Mouse (Mus musculus) hindbrain, embryonic 10.5 days (tissue): ENCODE measurements around the gene Arfgef2. TPM values are rescaled to one million over a fixed set of nuclear protein-coding genes. Genes with fewer than 3 reads are reported as not detected.

Source experiments
- DNase-seq: peaks from one replicate; pipeline ENCODE4 v3.0.0-alpha.2; 2017; ENCODE audit warnings: low spot score
- H3K27ac ChIP-seq: fragments of 300-500 bp; sonication (generic); 2 replicates; pipeline ENCODE4 v1.5.1; 2016; ENCODE audit warnings: mild to moderate bottlenecking, moderate library complexity
- H3K27me3 ChIP-seq: fragments of 300-500 bp; sonication (generic); 2 replicates; pipeline ENCODE4 v1.6.1; 2016; ENCODE audit warnings: mild to moderate bottlenecking; ENCODE audit not compliant: poor library complexity, insufficient read depth, severe bottlenecking
- H3K36me3 ChIP-seq: fragments of 300-500 bp; sonication (generic); 2 replicates; pipeline ENCODE4 v1.6.1; 2016; ENCODE audit warnings: mild to moderate bottlenecking, moderate library complexity
- H3K4me1 ChIP-seq: fragments of 300-500 bp; sonication (generic); replicated peaks from 2 replicates; pipeline ENCODE4 v1.6.1; 2016; ENCODE audit warnings: mild to moderate bottlenecking
- H3K4me3 ChIP-seq: fragments of 300-500 bp; sonication (generic); 2 replicates; pipeline ENCODE4 v1.5.1; 2016; ENCODE audit warnings: mild to moderate bottlenecking, moderate library complexity
- H3K9me3 ChIP-seq: fragments of 300-500 bp; sonication (generic); 2 replicates; pipeline ENCODE4 v1.6.1; 2016; ENCODE audit warnings: mild to moderate bottlenecking, moderate library complexity
- WGBS: fragments of 180-500 bp; shearing (Covaris S2); methylation state at CpG from one replicate; pipeline ENCODE4 v1.1.7; 2016; 5-methylcytosine and 5-hydroxymethylcytosine counted together
- polyA plus RNA-seq: library from polyadenylated mRNA; unstranded; fragments of >200 nt; fragmentation: Nextera tagmentation; extraction: Ambion mirVana; gene quantifications from 2 replicates; pipeline ENCODE4 v1.2.1, GENCODE M21; 2016

Arfgef2 gene
- polyA plus RNA-seq, 1 experiment from 2014 or later: 4.9 TPM

DNA sequence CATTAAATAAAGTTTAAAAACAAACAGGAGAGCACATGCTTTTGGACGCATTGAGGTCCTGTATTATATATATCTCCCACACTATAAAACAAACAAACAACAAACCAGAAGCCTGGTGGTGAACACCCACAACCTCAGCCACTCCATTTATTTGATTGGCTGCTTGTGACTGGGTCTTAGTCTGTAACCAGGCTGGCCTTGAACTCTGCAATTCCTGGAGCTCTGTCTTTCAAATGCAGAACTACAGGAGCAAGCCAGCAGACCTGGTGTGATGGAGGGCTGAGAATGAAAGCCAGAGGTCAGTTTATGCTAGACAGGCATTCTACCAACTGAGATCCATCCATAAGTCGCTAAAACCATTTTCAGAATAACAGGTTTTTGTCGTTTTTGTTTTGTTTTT lies 94.4 kb downstream of the Arfgef2 start:
- Histone ChIP-seq H3K36me3 (peaks cover 3% of the 10 kb centered on the region), H3K4me3 (no peak overlapping the region), H3K9me3 (no peaks in the 10 kb centered on the region), H3K4me1 (no peaks in the 10 kb centered on the region), H3K27me3 (no peaks in the 10 kb centered on the region), H3K27ac (no peak overlapping the region)
- 66% methylated on average over 3 of the region's 3 CpGs for WGBS
- DNase-seq: no peak

DNA sequence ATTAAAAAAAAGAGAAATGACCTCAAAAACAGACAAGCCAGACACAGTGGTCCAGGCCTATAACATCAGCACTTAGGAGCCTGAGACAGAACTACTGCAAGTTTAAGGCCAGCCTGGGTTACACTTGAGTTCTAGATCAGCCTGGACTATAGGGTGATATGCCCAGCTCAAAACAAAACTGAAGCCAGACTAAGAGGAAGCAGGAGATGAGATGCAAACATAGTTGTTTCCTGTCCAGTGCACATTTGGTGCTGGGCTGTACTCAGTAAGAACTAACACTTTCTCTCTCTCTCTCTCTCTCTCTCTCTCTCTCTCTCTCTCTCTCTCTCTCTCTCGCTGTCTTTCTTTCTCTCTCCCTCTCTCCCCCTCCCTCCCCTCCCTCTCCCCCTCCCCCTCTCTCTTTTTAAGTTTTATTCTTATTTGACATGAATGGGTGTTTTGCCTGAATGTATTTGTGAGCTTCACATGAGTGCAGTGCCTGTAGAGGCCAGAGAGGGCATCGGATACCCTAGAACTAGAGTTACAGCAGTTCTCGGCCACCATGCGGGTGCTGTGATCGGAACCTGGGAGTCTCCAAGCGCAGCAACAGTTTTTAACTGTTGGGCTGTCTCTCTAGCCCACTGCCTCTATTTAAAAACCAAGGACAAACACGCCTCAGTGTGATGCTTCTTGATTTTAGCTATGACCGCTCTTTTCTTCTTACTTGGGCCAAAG lies 95.6 kb downstream of the Arfgef2 start:
- Histone ChIP-seq H3K4me1 (peaks cover 6% of the 10 kb centered on the region; the same call in 1 of the 2 replicates), H3K4me3 (no peak overlapping the region), H3K27ac (no peak overlapping the region), H3K36me3 (no peaks in the 10 kb centered on the region), H3K27me3 (no peaks in the 10 kb centered on the region), H3K9me3 (no peaks in the 10 kb centered on the region)
- DNase-seq: no peak
- WGBS: 83% methylated on average over 8 of the region's 8 CpGs

DNA sequence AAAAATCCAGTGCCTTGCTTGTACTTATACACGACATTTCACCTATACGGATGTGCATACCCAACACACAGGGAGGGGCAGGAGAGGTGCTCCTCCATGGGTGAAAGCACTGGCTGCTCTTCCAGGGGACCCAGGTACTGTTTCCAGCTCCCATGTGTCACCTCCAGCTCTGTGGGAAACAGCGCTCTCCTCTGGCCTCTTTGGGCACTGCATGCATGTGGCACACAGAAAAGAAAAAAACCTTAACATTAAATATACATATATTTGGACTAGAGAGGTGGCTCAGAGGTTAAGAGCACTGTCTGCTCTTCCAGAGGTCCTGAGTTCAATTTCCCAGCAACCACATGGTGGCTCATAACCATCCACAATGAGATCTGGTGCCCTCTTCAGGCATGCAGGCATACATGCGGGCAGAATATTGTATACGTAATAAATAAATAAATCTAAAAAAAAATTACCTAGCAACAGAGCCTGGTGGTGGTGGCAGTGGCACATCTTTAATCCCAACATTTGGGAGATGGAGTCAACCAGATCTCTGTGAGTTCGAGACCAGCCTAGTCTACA lies 98.4 kb downstream of the Arfgef2 start:
- Histone ChIP-seq H3K4me1 (peaks cover 16% of the 10 kb centered on the region), H3K9me3 (no peaks in the 10 kb centered on the region), H3K36me3 (peaks cover 7% of the 10 kb centered on the region), H3K27me3 (no peaks in the 10 kb centered on the region), H3K4me3 (no peak overlapping the region), H3K27ac (no peak overlapping the region)
- DNase-seq: no peak
- 92% methylated on average over 6 of the region's 6 CpGs for WGBS

DNA sequence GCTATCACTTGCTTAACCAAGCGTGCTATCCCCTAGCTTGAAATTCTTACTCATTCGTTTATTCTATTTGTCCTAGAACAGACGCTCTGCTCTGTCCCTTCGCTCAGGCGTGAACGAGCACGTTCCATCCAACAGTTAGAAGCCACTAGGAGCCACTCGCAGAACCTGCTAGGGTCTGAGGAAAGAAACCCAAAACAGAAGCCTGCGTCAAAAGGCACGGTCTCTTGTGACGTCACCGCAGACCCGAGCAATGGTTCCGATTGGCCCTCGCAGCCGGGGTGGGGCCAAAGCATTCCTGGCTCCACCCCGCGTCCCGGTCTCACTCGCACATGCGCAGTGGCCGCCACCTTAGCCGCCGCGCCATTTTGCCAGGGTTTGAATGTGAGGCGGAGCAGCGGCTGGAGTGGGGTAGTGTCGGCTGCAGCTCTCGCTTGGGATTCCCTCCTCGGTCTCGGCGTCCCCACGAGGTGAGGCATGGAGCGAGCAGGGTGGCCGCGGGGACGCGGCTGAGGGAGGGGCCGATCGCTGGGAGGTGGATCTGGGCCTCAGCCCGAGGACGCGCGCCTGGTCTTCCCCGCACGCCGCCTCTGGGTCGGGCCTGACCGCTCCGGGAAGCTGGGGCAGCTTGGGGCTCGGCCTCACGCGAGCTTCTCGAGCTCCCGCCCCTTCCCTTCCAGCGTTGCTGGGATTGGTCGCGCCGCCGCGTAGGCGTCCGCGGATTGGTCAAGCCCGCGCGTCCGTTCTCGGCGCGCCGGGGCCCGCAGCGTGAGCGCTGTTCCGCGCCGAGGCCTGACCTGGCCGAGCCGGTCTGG lies 100.5 kb downstream of the Arfgef2 start, which contains the start of gene Cse1l:
Gene Cse1l (plus strand): TSS at position 330 of the 812 bp plus-strand sequence.
- peak within 1 kb of the TSS; percentile 97 for H3K27ac ChIP-seq
- DNase-seq: peak; percentile 99
- H3K4me3 ChIP-seq: peak within 1 kb of the TSS; percentile 82
- peaks cover 23% of the 10 kb centered on the region for H3K36me3 ChIP-seq
- H3K4me1 ChIP-seq: peaks cover 16% of the 10 kb centered on the region
- no peaks in the 10 kb centered on the region for H3K9me3 ChIP-seq
- WGBS: under 1% methylated on average over 80 of the region's 80 CpGs
- no peaks in the 10 kb centered on the region for H3K27me3 ChIP-seq

DNA sequence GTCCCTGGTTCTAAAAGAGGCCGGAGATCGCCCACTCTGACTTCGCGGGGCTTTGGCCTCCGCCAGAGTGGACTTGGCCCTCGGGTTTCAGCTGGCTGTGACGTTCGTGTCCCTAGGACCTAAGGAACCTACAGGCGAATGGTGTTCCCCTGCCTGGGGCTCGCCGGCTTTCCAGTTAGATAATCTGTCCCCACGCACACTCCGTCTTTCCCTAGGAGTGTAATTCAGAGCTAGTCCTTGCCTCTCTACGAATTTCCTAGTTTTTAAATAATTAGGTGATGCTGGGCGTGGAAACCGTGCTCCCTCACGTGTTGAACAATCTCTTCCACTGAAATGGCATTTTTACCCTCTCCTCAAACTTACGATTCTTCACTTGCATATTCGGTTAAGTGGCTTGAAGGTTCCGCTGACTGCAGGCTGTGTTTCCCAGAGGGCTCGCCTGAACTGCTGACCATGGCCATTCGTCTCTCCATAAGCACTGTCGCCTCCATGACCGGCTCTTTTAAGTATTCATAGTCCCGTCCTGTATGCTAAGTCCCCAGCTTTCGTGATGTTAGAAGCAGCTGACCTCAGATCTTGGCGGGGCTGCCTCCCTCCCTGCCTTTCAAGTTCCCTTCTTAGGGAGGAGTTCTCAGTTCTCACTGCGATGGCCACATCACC lies 101.3 kb downstream of the Arfgef2 start:
- Histone ChIP-seq H3K4me1 (peaks cover 16% of the 10 kb centered on the region), H3K36me3 (peaks cover 27% of the 10 kb centered on the region), H3K9me3 (no peaks in the 10 kb centered on the region), H3K4me3 (peak overlapping the region; percentile 82), H3K27ac (peak overlapping the region; percentile 97), H3K27me3 (no peaks in the 10 kb centered on the region)
- WGBS: 2% methylated on average over 28 of the region's 28 CpGs
- peak; percentile 17 for DNase-seq

DNA sequence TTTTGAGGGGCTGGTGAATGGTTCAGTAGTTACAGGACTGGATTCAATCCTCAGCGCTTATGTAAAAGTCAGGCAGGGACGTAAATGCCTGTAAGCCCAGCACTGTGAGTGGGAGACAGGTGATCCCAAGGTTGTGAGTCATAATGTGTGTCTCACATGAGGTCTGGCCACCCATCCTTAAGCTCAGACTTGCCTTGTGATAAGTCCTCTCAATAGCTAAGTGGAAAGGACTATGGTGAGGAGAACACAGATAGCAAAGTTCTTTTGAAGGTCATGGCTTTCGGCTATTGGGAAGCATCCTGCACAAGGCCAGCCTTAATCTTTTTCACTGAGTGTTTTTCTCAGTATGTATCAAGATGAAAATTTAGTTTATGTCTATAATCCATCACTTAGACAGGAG lies 104.3 kb downstream of the Arfgef2 start:
- peaks cover 29% of the 10 kb centered on the region for H3K36me3 ChIP-seq
- H3K4me1 ChIP-seq: peaks cover 16% of the 10 kb centered on the region
- H3K27me3 ChIP-seq: no peaks in the 10 kb centered on the region
- no peaks in the 10 kb centered on the region for H3K9me3 ChIP-seq
- no peak for DNase-seq
- over 99% methylated on average over 3 of the region's 3 CpGs for WGBS
- no peak overlapping the region for H3K4me3 ChIP-seq
- H3K27ac ChIP-seq: no peak overlapping the region

DNA sequence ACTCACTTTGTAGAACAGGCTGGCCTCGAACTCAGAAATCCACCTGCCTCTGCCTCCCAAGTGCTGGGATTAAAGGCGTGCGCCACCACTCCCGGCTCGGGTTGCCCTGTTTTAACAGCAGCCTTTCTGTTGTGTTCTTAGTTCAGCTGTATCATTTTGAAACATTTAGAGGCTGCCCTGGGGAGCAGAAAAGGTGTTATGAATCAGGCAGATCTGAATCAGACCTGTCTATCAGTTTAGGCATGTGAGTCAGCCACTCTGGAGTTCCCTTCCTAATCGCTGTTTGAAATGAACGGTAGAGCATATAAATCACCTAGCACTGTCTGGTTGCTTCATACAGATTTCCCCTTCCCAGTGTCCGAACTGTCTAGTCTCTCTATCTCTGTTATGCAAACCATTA lies 105.1 kb downstream of the Arfgef2 start:
- WGBS: 94% methylated on average over 8 of the region's 8 CpGs
- Histone ChIP-seq H3K27ac (no peak overlapping the region), H3K36me3 (peaks cover 37% of the 10 kb centered on the region), H3K4me1 (peaks cover 12% of the 10 kb centered on the region), H3K9me3 (no peaks in the 10 kb centered on the region), H3K27me3 (no peaks in the 10 kb centered on the region), H3K4me3 (no peak overlapping the region)
- no peak for DNase-seq

DNA sequence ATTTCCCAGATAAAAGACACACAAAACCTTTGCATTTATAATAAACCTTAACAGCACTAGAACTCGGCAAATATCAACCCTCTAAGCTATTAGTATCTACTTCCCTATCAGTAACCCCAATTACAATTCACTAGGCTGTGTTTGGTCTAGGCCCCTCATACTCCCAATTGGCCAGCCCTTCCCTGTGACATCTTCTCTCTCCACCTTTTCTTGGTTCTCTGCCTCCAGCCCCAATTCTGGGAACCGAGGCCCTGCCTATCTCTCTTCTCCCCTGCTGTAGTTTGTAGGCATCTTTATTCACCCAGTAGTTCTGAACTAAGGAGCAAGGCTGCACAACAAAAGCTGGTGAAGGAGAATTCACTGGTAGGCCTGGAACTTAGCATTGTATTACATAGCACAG lies 118.6 kb downstream of the Arfgef2 start:
- peaks cover 100% of the 10 kb centered on the region for H3K36me3 ChIP-seq

DNA sequence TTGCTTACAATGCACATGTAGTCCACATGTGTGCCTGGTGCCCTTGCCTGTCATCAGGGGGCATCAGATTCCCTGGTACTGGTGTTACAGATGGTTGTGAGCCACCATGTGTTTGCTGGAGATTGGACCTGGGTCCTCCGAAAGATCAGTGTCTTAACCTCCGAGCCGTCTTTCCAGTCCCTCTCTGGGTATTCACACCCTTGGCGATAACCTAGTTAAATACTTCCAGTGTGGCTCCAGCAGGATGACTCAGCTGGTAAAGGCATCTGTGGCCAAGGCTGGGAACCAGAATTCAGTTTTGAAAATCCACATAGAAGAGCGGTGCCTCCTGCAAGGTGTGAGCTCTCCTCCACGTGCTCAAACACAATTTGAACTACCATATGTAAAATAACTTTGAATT lies 128.6 kb downstream of the Arfgef2 start:
- DNase-seq: no peak
- Histone ChIP-seq H3K27me3 (no peaks in the 10 kb centered on the region), H3K4me3 (no peak overlapping the region), H3K36me3 (peaks cover 98% of the 10 kb centered on the region), H3K27ac (no peak overlapping the region), H3K9me3 (no peaks in the 10 kb centered on the region), H3K4me1 (no peaks in the 10 kb centered on the region)
- 92% methylated on average over 6 of the region's 6 CpGs for WGBS

More for the DNA sequence above, 118.6 kb downstream of the Arfgef2 start:
- no peaks in the 10 kb centered on the region for H3K27me3 ChIP-seq
- H3K27ac ChIP-seq: no peak overlapping the region
- H3K9me3 ChIP-seq: no peaks in the 10 kb centered on the region
- WGBS: 89% methylated on average over 2 of the region's 2 CpGs
- H3K4me3 ChIP-seq: no peak overlapping the region
- no peaks in the 10 kb centered on the region for H3K4me1 ChIP-seq
- DNase-seq: no peak

DNA sequence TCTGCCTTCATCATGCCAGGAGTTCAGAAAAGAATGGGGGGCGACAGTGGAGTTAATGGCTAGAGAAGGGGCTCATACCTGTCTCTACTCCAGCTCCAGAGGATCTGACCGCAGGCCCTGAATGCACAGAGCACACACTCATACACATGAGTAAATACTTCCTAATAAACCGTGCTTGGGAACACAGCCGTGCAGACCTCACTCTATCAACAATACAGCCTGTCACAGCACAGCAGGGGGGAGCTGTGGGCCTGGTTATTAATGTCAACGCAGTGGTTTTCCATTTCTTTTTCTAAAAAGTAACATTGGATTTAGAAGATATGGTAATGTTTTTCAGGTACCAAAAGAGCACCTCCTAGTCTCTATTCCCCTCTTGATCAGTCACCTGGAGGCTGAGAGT lies 129.0 kb downstream of the Arfgef2 start:
- DNase-seq: no peak
- no peak overlapping the region for H3K4me3 ChIP-seq
- peaks cover 98% of the 10 kb centered on the region for H3K36me3 ChIP-seq
- no peaks in the 10 kb centered on the region for H3K4me1 ChIP-seq
- 79% methylated on average over 5 of the region's 5 CpGs for WGBS
- H3K27ac ChIP-seq: no peak overlapping the region
- no peaks in the 10 kb centered on the region for H3K27me3 ChIP-seq
- no peaks in the 10 kb centered on the region for H3K9me3 ChIP-seq

DNA sequence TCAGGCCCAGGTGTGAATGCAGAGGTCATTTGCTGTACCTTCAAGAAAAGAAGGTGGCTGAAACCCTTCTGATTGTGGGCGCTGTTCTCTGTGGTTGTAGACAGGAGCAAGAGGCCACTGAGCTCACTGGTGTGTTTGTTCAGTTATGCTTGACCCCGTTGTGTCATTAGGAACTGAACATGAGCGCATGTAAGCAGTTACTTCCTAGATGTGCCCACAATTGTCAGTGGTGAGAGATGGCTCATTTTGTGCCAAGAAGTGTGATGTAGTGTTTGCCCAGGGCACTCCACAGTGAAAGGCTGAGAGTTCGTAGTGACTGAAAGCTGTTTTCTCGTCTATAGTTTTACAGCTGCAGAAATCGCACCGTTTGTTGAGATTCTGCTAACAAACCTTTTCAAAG lies 130.2 kb downstream of the Arfgef2 start:
- Histone ChIP-seq H3K27me3 (no peaks in the 10 kb centered on the region), H3K4me3 (no peak overlapping the region), H3K4me1 (no peaks in the 10 kb centered on the region), H3K27ac (no peak overlapping the region), H3K36me3 (peaks cover 98% of the 10 kb centered on the region), H3K9me3 (no peaks in the 10 kb centered on the region)
- no peak for DNase-seq
- WGBS: 93% methylated on average over 7 of the region's 7 CpGs

DNA sequence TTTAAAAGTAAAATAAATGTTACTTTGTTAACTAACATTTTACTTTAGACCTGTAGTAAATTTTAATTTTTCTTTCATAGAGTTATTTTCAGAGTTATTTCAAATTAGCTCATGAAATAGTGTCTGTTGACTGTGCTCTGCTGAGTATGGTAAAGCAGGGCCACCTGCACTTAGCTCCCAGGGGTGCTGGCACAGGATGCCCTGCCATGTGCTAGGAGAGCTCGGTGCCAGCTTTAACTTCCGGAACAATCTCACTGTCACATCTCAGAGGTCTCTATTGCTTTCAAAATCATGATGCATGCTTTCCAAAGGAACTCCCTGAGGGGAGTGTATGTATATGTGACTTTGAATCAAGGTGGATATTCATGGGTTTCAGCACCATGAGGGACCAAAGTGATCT lies 130.8 kb downstream of the Arfgef2 start:
- Histone ChIP-seq H3K9me3 (no peaks in the 10 kb centered on the region), H3K4me3 (no peak overlapping the region), H3K27me3 (no peaks in the 10 kb centered on the region), H3K27ac (no peak overlapping the region), H3K36me3 (peaks cover 98% of the 10 kb centered on the region), H3K4me1 (no peaks in the 10 kb centered on the region)
- no peak for DNase-seq
- 95% methylated on average over 2 of the region's 2 CpGs for WGBS
